Mouse (Mus musculus) left cerebral cortex, postnatal 10 days (tissue): Measurements from ENCODE around the gene Gm14393. TPM values are rescaled to one million over a fixed set of nuclear protein-coding genes. Genes with fewer than 3 reads are reported as not detected.
"Not testable (repeated sequence)": the region's sequence is repeated elsewhere in the genome, so short reads cannot be mapped to it uniquely, and the experiment has no call there.

Experiments used
- DNase-seq, 2 experiments: peaks; one replicate each; pipeline ENCODE4 v3.0.0; 2021 to 2022; ENCODE audit warnings: low spot score in 2 of 2, mixed read lengths in 1 of 2; ENCODE audit errors: extremely low spot score in 1 of 2
- intact Hi-C: fragments of 180-260 bp; cut with DNase I; formaldehyde crosslinking; loops from one replicate; pipeline ENCODE4 v1.15.1; 2025
- total RNA-seq, 2 experiments: library from RNA; stranded (reverse); gene quantifications; 2 replicates each; pipeline ENCODE4 v1.2.3; 2021

Gm14393 gene
- 1 to 10 TPM in 1 of 2 experiments, not detected in 1; 1.4 TPM for total RNA-seq

GRCm38 (mm10) chr2:175067681-175068261, at the start of gene Gm14393:
Gene Gm14393, minus strand, starts transcription at chr2:175067781.
- DNase-seq, intact Hi-C loops: not testable (repeated sequence)

- intact Hi-C loops, DNase-seq: not testable (repeated sequence)
Measured at GRCm38 (mm10) chr2:175044268-175044667, 23.3 kb downstream of the Gm14393 start.

Other genes starting within 250 kb of the Gm14393 start
- 1 to 10 TPM; 1.2 to 1.3 TPM for gene Gm14444, start 57.5 kb downstream of the Gm14393 start, total RNA-seq
- gene Gm14399, start 74.2 kb upstream of the Gm14393 start, total RNA-seq: 10 to 100 TPM; 12.5 to 15.4 TPM
- gene Gm14443, start 108.1 kb upstream of the Gm14393 start, total RNA-seq: 1 to 10 TPM; 1.9 to 2.1 TPM
- 10 to 100 TPM; 84.8 to 86.5 TPM for gene Gm14391, start 139.1 kb upstream of the Gm14393 start, total RNA-seq
- gene Gm14440, start 207.3 kb upstream of the Gm14393 start, total RNA-seq: 1 to 10 TPM in 1 of 2 experiments, not detected in 1; 7.6 TPM